Mouse (Mus musculus) limb, embryonic 14.5 days (tissue): ENCODE measurements around the gene Dusp10. TPM values are rescaled to one million over a fixed set of nuclear protein-coding genes. Genes with fewer than 3 reads are reported as not detected.
A peak's percentile ranks its signal among the peaks of the same experiment; 100 is the strongest.

ENCODE experiments used
- ATAC-seq: fragments of 200-750 bp; cut with Nextera tagmentation; 2 replicates; pipeline ENCODE4 v1.8.0; 2017; ENCODE audit warnings: low read depth, moderate number of reproducible peaks, moderate TSS enrichment; ENCODE audit not compliant: low FRiP score
- DNase-seq: peaks from one replicate; pipeline ENCODE4 v3.0.0-alpha.2; 2015; ENCODE audit warnings: low spot score
- H3K27ac ChIP-seq: fragments of 300-500 bp; sonication (generic); replicated peaks from 2 replicates; pipeline ENCODE4 v1.5.1; 2014; ENCODE audit warnings: low read depth, mild to moderate bottlenecking, low read length, moderate library complexity, mixed read lengths
- H3K27me3 ChIP-seq: fragments of 300-500 bp; sonication (generic); 2 replicates; pipeline ENCODE4 v1.6.1; 2014; ENCODE audit warnings: low read length, mixed read lengths; ENCODE audit not compliant: control insufficient read depth, insufficient read depth
- H3K36me3 ChIP-seq: fragments of 300-500 bp; sonication (generic); 2 replicates; pipeline ENCODE4 v1.6.1; 2014; ENCODE audit warnings: mild to moderate bottlenecking, low read length, moderate library complexity, mixed read lengths; ENCODE audit not compliant: control insufficient read depth, insufficient read depth
- H3K4me1 ChIP-seq: fragments of 300-500 bp; sonication (generic); 2 replicates; pipeline ENCODE4 v1.6.1; 2014; ENCODE audit warnings: antibody characterized with exemption, low read length, mixed read lengths; ENCODE audit not compliant: control insufficient read depth, insufficient read depth
- H3K4me2 ChIP-seq: fragments of 300-500 bp; sonication (generic); replicated peaks from 2 replicates; pipeline ENCODE4 v1.6.1; 2014; ENCODE audit warnings: low read depth, mild to moderate bottlenecking, low read length, moderate library complexity; ENCODE audit not compliant: severe bottlenecking
- H3K4me3 ChIP-seq: fragments of 300-500 bp; sonication (generic); replicated peaks from 2 replicates; pipeline ENCODE4 v1.5.1; 2014; ENCODE audit warnings: low read length
- H3K9ac ChIP-seq: fragments of 300-500 bp; sonication (generic); 2 replicates; pipeline ENCODE4 v1.6.1; 2014; ENCODE audit warnings: mild to moderate bottlenecking, low read depth, low read length, moderate library complexity; ENCODE audit not compliant: severe bottlenecking
- H3K9me3 ChIP-seq: fragments of 300-500 bp; sonication (generic); 2 replicates; pipeline ENCODE4 v1.6.1; 2016; ENCODE audit warnings: low read length; ENCODE audit not compliant: control insufficient read depth
- POLR2A ChIP-seq: fragments of 200-500 bp; IDR thresholded peaks from 2 replicates; pipeline ENCODE4 v1.8.0; 2012; ENCODE audit warnings: inconsistent platforms, mild to moderate bottlenecking, moderate library complexity, borderline replicate concordance; ENCODE audit not compliant: insufficient read depth, insufficient read length; ENCODE audit errors: extremely low read depth
- WGBS: fragments of 180-500 bp; shearing (Covaris S2); extraction: QIAGEN DNeasy Blood & Tissue Kit; methylation state at CpG from one replicate; pipeline ENCODE4 v1.1.7; 2014; 5-methylcytosine and 5-hydroxymethylcytosine counted together
- polyA plus RNA-seq, 2 experiments: library from polyadenylated mRNA; depleted of rRNA in 1 of 2; stranded (reverse) in 1 of 2; unstranded in 1 of 2; fragments of >200 nt; fragmentation: Nextera tagmentation in 1 of 2; extraction: Ambion mirVana in 1 of 2; gene quantifications; 2 replicates each; pipeline versions ENCODE4 v1.2.1 to v1.2.3; 2012 to 2014

Dusp10 gene
- polyA plus RNA-seq, 2 experiments, result 16.7 to 22.1 TPM

- ATAC-seq (no peak), DNase-seq (no peak)
- no peaks in the 10 kb centered on the region for H3K9me3 ChIP-seq
- no peak overlapping the region for H3K27ac ChIP-seq
- 80% methylated on average over 1 of the region's 1 CpGs for WGBS
- no peak overlapping the region for H3K4me2 ChIP-seq
- H3K36me3 ChIP-seq, result no peaks in the 10 kb centered on the region
- no peak for TF ChIP-seq POLR2A
- H3K4me1 ChIP-seq, result no peaks in the 10 kb centered on the region
- no peak overlapping the region for H3K4me3 ChIP-seq
- H3K27me3 ChIP-seq, result no peaks in the 10 kb centered on the region
- H3K9ac ChIP-seq, result no peak overlapping the region
These were observed 95.2 kb downstream of the Dusp10 start for GRCm38 (mm10) chr1:184108254-184108653.

- 0 out of 2 replicates have a peak overlapping the region, but pooled peaks have one; percentile 8 for H3K27ac ChIP-seq
- 0 out of 2 replicates have a peak overlapping the region, but pooled peaks have one; percentile 6 for H3K4me2 ChIP-seq
- no peaks in the 10 kb centered on the region for H3K9me3 ChIP-seq
- H3K9ac ChIP-seq, result no peak overlapping the region
- DNase-seq (peak; percentile 15), ATAC-seq (no peak)
- H3K4me1 ChIP-seq, result peaks cover 16% of the 10 kb centered on the region
- TF ChIP-seq POLR2A, result no peak
- no peaks in the 10 kb centered on the region for H3K27me3 ChIP-seq
- H3K36me3 ChIP-seq, result no peaks in the 10 kb centered on the region
- WGBS, result 17% methylated on average over 7 of the region's 7 CpGs
- H3K4me3 ChIP-seq, result no peak overlapping the region
These were observed 104.5 kb downstream of the Dusp10 start for GRCm38 (mm10) chr1:184117586-184117985.

- Histone ChIP-seq H3K4me3 (no peak overlapping the region), H3K27me3 (no peaks in the 10 kb centered on the region), H3K4me1 (peaks cover 16% of the 10 kb centered on the region), H3K9me3 (no peaks in the 10 kb centered on the region), H3K27ac (no peak overlapping the region), H3K4me2 (0 out of 2 replicates have a peak overlapping the region, but pooled peaks have one; percentile 6), H3K9ac (no peak overlapping the region), H3K36me3 (no peaks in the 10 kb centered on the region)
- 60% methylated on average over 2 of the region's 2 CpGs for WGBS
- ATAC-seq (no peak), DNase-seq (no peak)
- no peak for TF ChIP-seq POLR2A
These were observed 104.9 kb downstream of the Dusp10 start for GRCm38 (mm10) chr1:184117991-184118390.

- WGBS, result 73% methylated on average over 1 of the region's 1 CpGs
- no peak overlapping the region for H3K4me3 ChIP-seq
- no peak for TF ChIP-seq POLR2A
- peaks cover 16% of the 10 kb centered on the region for H3K4me1 ChIP-seq
- H3K4me2 ChIP-seq, result no peak overlapping the region
- DNase-seq, result no peak
- H3K27me3 ChIP-seq, result no peaks in the 10 kb centered on the region
- no peak for ATAC-seq
- H3K27ac ChIP-seq, result no peak overlapping the region
- H3K36me3 ChIP-seq, result no peaks in the 10 kb centered on the region
- H3K9ac ChIP-seq, result no peak overlapping the region
- no peaks in the 10 kb centered on the region for H3K9me3 ChIP-seq
These were observed 105.5 kb downstream of the Dusp10 start for GRCm38 (mm10) chr1:184118586-184118985.

Other genes with a start within 250 kb of the Dusp10 start
- 1.8 and 2.1 TPM in 2 replicates for gene 1700056E22Rik, start 21.0 kb downstream of the Dusp10 start, polyA plus RNA-seq (2012; rRNA removed)
- 2.1 and 2.5 TPM in 2 replicates for gene 1700056E22Rik, start 21.0 kb downstream of the Dusp10 start, polyA plus RNA-seq (2014; fragmentation: Nextera tagmentation; extraction: Ambion mirVana)